Mouse (Mus musculus) liver, postnatal 0 days (tissue): ENCODE results near the gene Fbxo21. TPM values are rescaled to one million over a fixed set of nuclear protein-coding genes. Genes with fewer than 3 reads are reported as not detected.
A peak's percentile ranks its signal among the peaks of the same experiment; 100 is the strongest.

Source experiments
- ATAC-seq: fragments of 200-750 bp; cut with Nextera tagmentation; 2 replicates; pipeline ENCODE4 v1.8.0; 2017; ENCODE audit warnings: mild to moderate bottlenecking, moderate library complexity
- DNase-seq: peaks from one replicate; pipeline ENCODE4 v3.0.0-alpha.2; 2016
- H3K27ac ChIP-seq: fragments of 300-500 bp; sonication (generic); 2 replicates; pipeline ENCODE4 v1.5.1; 2014; ENCODE audit warnings: antibody characterized with exemption, moderate library complexity, mild to moderate bottlenecking, low read depth
- H3K27me3 ChIP-seq: fragments of 300-500 bp; sonication (generic); 2 replicates; pipeline ENCODE4 v1.6.1; 2014; ENCODE audit warnings: low read length, control low read depth, mixed read lengths; ENCODE audit not compliant: insufficient read depth
- H3K36me3 ChIP-seq: fragments of 300-500 bp; sonication (generic); replicated peaks from 2 replicates; pipeline ENCODE4 v1.6.1; 2014; ENCODE audit warnings: mild to moderate bottlenecking, control low read depth, low read length, moderate library complexity, mixed read lengths; ENCODE audit not compliant: insufficient read depth
- H3K4me1 ChIP-seq: fragments of 300-500 bp; sonication (generic); 2 replicates; pipeline ENCODE4 v1.6.1; 2014; ENCODE audit warnings: antibody characterized with exemption, mild to moderate bottlenecking, control low read depth; ENCODE audit not compliant: insufficient read depth
- H3K4me2 ChIP-seq: fragments of 300-500 bp; sonication (generic); 2 replicates; pipeline ENCODE4 v1.6.1; 2014; ENCODE audit warnings: low read depth, mild to moderate bottlenecking, low read length, moderate library complexity, mixed read lengths
- H3K4me3 ChIP-seq: fragments of 300-500 bp; sonication (generic); 2 replicates; pipeline ENCODE4 v1.5.1; 2014; ENCODE audit warnings: low read depth, low read length
- H3K9ac ChIP-seq: fragments of 300-500 bp; sonication (generic); replicated peaks from 2 replicates; pipeline ENCODE4 v1.6.1; 2014; ENCODE audit warnings: mild to moderate bottlenecking, moderate library complexity
- H3K9me3 ChIP-seq: fragments of 300-500 bp; sonication (generic); 2 replicates; pipeline ENCODE4 v1.6.1; 2016; ENCODE audit warnings: mild to moderate bottlenecking, control low read depth, low read length, mixed read lengths
- CTCF ChIP-seq: sonication (generic); IDR thresholded peaks from 2 replicates; pipeline ENCODE4 v1.5.1; 2016; ENCODE audit warnings: antibody characterized with exemption, low read depth
- EP300 ChIP-seq: IDR thresholded peaks from 2 replicates; pipeline ENCODE4 v1.6.1; 2016; ENCODE audit warnings: antibody characterized with exemption, low read depth, mild to moderate bottlenecking
- WGBS: fragments of 180-500 bp; shearing (Covaris S2); extraction: QIAGEN DNeasy Blood & Tissue Kit; methylation state at CpG from one replicate; pipeline ENCODE4 v1.1.7; 2014; ENCODE audit not compliant: insufficient replicate concordance; 5-methylcytosine and 5-hydroxymethylcytosine counted together
- polyA plus RNA-seq: library from polyadenylated mRNA; unstranded; fragments of >200 nt; fragmentation: Nextera tagmentation; extraction: Ambion mirVana; gene quantifications from 2 replicates; pipeline ENCODE4 v1.2.1, GENCODE M21; 2015

Gene Fbxo21
- polyA plus RNA-seq, 1 experiment from 2014 or later: 29.9 TPM

DNA sequence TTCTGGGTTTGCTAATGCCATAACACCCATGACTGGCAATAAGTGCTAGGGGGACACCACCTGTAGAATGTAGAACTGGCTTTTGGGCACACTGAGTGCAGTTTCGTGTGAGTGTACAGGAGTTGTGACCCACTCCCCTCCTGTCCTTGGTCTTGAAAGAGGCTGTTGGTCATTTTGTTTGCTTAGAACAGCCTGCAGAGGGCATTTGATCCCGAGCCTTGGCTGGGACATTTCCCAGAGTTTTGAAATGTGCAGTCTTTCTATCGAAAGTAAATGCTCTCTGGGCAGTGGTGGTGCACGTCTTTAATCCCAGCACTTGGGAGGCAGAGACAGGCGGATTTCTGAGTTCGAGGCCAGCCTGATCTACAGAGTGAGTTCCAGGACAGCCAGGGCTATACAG lies 19.4 kb downstream of the Fbxo21 start:
- no peaks in the 10 kb centered on the region for H3K9me3 ChIP-seq
- no peaks in the 10 kb centered on the region for H3K27me3 ChIP-seq
- ATAC-seq (no peak), DNase-seq (no peak)
- H3K27ac ChIP-seq: no peak overlapping the region
- peaks cover 60% of the 10 kb centered on the region for H3K36me3 ChIP-seq
- 0 out of 2 replicates have a peak, but pooled peaks cover 5% of the 10 kb centered on the region for H3K4me1 ChIP-seq
- WGBS: 68% methylated on average over 6 of the region's 6 CpGs
- TF ChIP-seq CTCF: no peak
- no peak for TF ChIP-seq EP300
- H3K4me3 ChIP-seq: no peak overlapping the region
- no peak overlapping the region for H3K4me2 ChIP-seq
- H3K9ac ChIP-seq: no peak overlapping the region

DNA sequence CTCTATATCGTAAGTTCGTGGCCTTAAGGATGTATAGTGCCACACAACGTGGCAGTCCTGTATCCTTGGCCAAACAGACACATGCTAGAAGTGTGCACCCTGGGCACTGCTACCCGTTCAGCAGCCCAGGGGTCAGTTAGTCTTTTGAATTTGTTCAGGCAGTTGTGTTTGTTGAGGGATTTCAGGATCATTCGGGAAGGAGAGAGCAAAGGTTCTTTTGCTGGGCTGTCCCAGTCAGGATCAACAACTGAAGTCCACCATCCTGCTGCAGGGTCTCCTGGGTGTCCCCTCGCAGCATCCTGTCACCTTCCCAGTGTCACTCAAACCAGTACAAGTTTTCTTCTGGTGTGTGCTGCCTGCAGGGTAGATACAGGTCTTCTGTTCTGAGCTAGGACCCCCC lies 20.1 kb downstream of the Fbxo21 start:
- Histone ChIP-seq H3K36me3 (peaks cover 55% of the 10 kb centered on the region), H3K4me2 (no peak overlapping the region), H3K9ac (no peak overlapping the region), H3K9me3 (no peaks in the 10 kb centered on the region), H3K4me1 (0 out of 2 replicates have a peak, but pooled peaks cover 5% of the 10 kb centered on the region), H3K27me3 (no peaks in the 10 kb centered on the region), H3K4me3 (no peak overlapping the region), H3K27ac (no peak overlapping the region)
- ATAC-seq (no peak), DNase-seq (no peak)
- 69% methylated on average over 6 of the region's 6 CpGs for WGBS
- TF ChIP-seq CTCF (no peak), EP300 (no peak)

DNA sequence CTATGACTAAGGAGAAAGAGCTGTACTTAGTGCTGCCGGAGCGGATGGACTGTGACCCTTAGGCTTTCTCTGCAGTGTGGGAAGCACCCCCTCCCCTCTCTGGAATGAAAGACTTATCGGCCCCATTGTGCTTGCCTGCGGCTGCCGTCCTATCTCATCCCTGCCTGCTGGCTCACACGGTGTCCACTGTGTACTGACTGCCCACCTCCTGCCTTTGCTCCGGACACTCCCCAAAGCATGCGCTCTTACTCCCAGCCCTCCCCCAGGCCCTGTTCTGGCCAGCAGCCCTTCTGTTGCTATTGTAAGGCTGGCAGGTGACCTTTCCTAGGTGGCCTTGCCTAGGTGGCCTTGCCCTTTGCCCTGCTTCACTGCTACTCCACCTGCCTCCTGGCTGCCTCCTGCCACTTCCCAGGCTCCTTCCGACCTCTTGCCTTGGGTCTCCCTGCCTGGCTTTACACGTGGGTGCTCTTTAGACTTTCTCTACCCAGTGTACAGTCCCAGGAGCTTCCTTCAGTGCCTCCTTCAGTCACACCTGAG lies 21.0 kb downstream of the Fbxo21 start:
- H3K9ac ChIP-seq: no peak overlapping the region
- 0 out of 2 replicates have a peak, but pooled peaks cover 5% of the 10 kb centered on the region for H3K4me1 ChIP-seq
- 54% methylated on average over 10 of the region's 10 CpGs for WGBS
- H3K36me3 ChIP-seq: peaks cover 56% of the 10 kb centered on the region
- no peaks in the 10 kb centered on the region for H3K27me3 ChIP-seq
- TF ChIP-seq EP300: no peak
- no peak for TF ChIP-seq CTCF
- H3K4me3 ChIP-seq: no peak overlapping the region
- H3K4me2 ChIP-seq: no peak overlapping the region
- H3K9me3 ChIP-seq: no peaks in the 10 kb centered on the region
- H3K27ac ChIP-seq: no peak overlapping the region
- ATAC-seq (peak; percentile 57), DNase-seq (no peak)

DNA sequence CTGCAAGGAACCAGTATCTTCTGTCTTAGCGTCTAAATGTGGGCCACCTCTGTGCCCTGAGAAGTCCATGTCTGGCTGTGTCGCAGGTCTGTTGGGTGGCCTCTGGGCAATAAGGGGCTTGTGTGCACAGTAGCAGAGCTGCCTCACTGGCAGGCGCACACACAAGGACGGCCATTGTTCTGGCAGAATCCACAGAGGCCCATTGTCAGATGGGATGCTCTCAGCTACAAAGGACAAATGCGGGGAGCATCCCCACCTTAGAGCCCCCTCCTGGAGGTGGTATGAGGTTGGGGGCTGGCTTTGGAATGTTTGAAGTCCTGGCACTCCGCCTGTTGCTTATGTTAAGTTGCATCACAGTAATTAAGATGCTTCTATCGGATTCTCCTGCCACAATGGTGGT lies 22.5 kb downstream of the Fbxo21 start:
- 0 out of 2 replicates have a peak, but pooled peaks cover 5% of the 10 kb centered on the region for H3K4me1 ChIP-seq
- ATAC-seq (no peak), DNase-seq (no peak)
- H3K27me3 ChIP-seq: no peaks in the 10 kb centered on the region
- no peak overlapping the region for H3K4me2 ChIP-seq
- no peak overlapping the region for H3K4me3 ChIP-seq
- WGBS: 82% methylated on average over 7 of the region's 7 CpGs
- H3K9me3 ChIP-seq: no peaks in the 10 kb centered on the region
- no peak overlapping the region for H3K27ac ChIP-seq
- TF ChIP-seq CTCF (no peak), EP300 (no peak)
- H3K9ac ChIP-seq: no peak overlapping the region
- H3K36me3 ChIP-seq: peaks cover 60% of the 10 kb centered on the region

DNA sequence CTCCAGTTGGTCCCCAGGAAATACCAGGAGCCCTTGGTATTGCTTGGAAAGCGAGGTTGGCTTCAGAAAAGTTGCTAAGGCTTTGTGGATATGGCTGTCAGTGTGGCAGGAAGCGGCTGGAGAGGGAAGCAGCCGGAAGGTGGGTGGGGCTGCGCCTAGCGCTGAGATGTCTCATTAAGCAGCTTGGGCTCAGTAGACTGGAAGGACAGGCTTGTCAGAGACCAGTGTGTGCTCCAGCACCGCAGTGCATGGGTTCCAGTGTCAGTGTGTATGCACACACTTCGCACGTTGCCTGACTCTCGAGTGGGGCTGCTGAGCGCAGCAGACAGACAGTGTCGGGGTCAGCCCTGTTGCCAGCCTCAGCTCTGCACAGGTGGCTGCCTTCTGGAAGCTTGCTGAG lies 23.1 kb downstream of the Fbxo21 start:
- Histone ChIP-seq H3K36me3 (peaks cover 55% of the 10 kb centered on the region), H3K9ac (no peak overlapping the region), H3K27ac (no peak overlapping the region), H3K4me2 (no peak overlapping the region), H3K4me3 (no peak overlapping the region), H3K27me3 (no peaks in the 10 kb centered on the region), H3K9me3 (no peaks in the 10 kb centered on the region), H3K4me1 (0 out of 2 replicates have a peak, but pooled peaks cover 5% of the 10 kb centered on the region)
- no peak for TF ChIP-seq CTCF
- no peak for TF ChIP-seq EP300
- DNase-seq: no peak
- ATAC-seq: no peak
- WGBS: 84% methylated on average over 11 of the region's 11 CpGs

DNA sequence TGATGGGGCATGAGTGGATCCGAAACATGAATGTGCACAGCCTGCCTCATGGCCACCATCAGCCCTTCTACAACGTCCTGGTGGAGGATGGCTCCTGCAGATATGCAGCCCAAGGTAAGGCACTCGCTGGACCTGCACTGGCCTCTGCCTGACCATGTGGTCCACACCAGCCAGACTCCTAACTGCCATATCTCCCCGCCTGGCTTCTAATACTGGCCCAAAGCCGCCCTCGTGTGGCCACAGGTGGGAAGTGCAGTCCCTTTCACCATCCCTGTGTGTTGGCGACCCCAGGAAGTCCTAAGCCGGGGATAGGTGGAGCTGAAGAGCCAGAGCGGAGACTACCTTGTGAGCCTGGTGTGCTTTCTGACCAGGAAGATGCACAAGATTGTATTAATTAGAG lies 25.5 kb downstream of the Fbxo21 start:
- 42% methylated on average over 9 of the region's 9 CpGs for WGBS
- no peak for TF ChIP-seq EP300
- TF ChIP-seq CTCF: peak; percentile 88
- Histone ChIP-seq H3K9me3 (no peaks in the 10 kb centered on the region), H3K4me1 (no peaks in the 10 kb centered on the region), H3K27ac (no peak overlapping the region), H3K36me3 (peaks cover 48% of the 10 kb centered on the region), H3K9ac (no peak overlapping the region), H3K27me3 (no peaks in the 10 kb centered on the region), H3K4me3 (no peak overlapping the region), H3K4me2 (no peak overlapping the region)
- peak; percentile 46 for ATAC-seq
- DNase-seq: peak; percentile 73

DNA sequence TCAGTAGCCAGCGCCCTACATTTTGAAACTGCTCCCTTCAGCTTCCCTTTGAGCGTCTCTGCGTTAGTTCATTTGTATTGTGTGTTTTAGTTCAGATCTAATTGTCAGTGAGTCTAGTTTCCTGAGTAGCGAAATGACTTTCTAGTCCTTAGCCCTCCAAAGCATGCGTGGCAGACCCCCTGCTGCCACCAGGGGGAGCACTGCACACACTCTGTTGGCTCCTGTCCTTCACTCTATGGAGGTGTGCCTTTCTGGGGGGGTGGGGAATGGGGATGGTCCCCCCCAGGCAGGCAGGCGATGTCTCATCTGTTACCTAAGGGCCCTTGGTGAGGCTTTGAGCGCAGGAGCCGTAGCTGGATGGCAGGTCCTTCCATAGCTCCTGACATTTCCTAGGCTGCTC lies 28.1 kb downstream of the Fbxo21 start:
- Histone ChIP-seq H3K4me1 (no peaks in the 10 kb centered on the region), H3K27me3 (no peaks in the 10 kb centered on the region), H3K27ac (no peak overlapping the region), H3K4me3 (no peak overlapping the region), H3K9me3 (no peaks in the 10 kb centered on the region), H3K9ac (no peak overlapping the region), H3K36me3 (peaks cover 40% of the 10 kb centered on the region), H3K4me2 (no peak overlapping the region)
- DNase-seq (peak; percentile 71), ATAC-seq (no peak)
- WGBS: 81% methylated on average over 8 of the region's 8 CpGs
- TF ChIP-seq EP300: no peak
- peak; percentile 84 for TF ChIP-seq CTCF
